Mouse (Mus musculus): Measurements from ENCODE around the gene Trib2. TPM values are rescaled to one million over a fixed set of nuclear protein-coding genes. Genes with fewer than 3 reads are reported as not detected.

The Trib2 gene
- polyA plus RNA-seq, 1 experiment = not detected

DNA sequence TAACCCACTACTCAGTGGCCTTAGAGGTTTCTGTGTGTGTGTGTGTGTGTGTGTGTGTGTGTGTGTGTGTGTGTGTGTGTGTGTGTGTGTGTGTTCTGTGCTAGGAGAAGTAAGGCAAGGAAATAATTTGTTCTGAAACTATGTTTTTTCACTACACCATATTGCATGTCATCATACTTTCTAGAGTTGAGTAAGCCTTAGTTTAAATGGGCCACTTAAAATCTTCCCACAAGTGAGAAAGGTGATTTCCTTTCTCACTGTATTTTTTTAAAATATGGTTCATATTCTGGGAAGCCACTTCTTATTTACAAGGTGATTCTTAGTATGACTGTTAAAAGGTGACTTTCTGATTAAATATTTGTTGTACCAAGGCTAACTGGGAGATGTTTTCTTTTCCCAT, 4.3 kb upstream of the Trib2 start:
- TF ChIP-seq GATA1 (IDR thresholded peaks at IDR 0.05; ENCODE audit: low read length) = no peak

DNA sequence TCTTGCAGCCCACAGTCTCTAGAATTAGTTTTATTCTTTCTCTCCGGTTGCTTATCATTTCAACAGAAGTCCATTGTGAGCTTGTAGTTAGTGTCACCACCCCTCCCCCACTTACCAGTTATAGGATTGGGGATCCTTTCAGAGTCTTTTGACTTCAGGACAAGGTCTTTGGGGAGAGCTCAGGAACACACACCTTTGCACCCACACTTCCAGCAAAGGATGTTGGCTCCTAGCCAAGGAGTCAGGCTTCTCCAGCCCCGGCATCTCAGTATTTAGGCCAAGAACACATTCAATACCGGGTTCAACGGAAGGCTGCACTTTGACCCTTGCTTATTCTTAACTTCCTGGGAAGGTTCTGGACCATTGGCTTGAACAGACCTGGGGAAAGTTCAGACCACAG, 643 bp upstream of the Trib2 start:
- no peak for TF ChIP-seq GATA1 (IDR thresholded peaks at IDR 0.05; ENCODE audit: low read length)

DNA sequence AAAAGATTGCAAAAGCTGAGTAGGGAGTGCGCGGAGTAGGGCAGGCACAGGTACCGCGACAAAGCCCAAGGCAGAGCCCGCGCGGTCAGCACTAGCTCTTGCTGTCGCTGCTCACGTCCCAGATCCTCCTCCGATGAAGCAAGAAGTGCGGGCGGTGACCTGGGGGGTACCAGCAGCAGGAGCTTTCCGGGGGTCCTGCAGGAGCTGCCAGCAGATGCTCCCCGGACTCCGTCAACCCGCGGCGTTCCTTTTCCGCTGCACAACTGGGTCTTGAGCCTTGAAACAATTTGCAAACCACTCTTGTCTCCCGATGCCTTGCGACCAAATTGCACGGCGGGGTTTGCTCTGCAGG, 492 bp downstream of the Trib2 start:
- no peak for TF ChIP-seq GATA1 (IDR thresholded peaks at IDR 0.05; ENCODE audit: low read length)

DNA sequence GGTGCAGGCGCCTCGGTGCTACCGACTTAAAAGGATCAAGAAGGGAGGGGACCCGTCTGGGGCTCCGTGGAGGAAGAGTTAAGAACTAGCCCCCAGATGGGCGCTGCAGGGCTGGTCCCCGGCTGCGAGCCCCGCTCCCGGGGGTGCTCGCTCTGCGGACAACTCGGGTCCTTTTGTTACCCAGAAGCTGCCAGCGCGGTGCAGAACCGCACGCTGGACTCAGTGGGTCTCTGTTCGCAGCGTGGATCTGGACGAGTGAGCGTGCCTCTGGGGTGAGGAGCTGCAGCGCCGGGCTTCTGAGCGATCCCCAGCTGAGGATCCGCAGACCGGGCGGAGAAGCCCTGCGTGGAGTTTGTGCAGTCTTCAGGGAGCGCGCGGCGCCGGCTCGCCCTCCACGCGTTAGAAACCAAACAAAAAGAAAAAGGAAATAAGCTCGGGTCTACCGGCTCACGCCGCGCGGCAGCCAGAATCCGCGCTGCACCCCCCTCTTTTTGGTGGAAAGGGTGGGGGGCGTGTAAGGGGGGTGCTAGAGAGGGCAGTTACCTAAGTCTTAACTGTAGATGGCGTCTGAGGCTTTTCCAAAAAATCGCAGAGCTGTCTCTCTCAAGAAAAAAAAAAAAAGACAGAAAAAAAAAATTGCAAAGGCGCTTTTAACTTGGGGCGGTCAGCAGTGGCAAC, 1.0 kb downstream of the Trib2 start:
- TF ChIP-seq GATA1 (IDR thresholded peaks at IDR 0.05; ENCODE audit: low read length) = no peak

DNA sequence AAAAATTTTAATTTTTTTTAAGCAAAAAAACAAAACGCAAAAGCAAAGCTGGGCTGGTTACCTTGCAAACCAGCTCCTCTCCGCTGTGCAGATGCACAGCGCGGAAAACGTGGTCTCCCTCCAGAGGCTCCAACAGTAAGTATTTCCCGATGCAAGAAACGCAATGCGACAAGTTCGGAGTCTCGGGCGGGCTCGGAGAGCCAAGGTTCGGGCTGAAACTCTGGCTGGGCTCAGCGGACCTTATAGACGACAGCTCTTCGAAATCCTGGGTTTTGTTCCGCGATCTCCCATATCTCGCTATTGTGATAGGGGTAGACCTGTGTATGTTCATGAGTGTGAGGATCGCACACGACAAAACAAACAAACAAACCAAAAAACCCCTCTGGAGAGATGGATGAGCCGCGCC, 1.5 kb downstream of the Trib2 start:
- TF ChIP-seq GATA1 (IDR thresholded peaks at IDR 0.05; ENCODE audit: low read length) = no peak

DNA sequence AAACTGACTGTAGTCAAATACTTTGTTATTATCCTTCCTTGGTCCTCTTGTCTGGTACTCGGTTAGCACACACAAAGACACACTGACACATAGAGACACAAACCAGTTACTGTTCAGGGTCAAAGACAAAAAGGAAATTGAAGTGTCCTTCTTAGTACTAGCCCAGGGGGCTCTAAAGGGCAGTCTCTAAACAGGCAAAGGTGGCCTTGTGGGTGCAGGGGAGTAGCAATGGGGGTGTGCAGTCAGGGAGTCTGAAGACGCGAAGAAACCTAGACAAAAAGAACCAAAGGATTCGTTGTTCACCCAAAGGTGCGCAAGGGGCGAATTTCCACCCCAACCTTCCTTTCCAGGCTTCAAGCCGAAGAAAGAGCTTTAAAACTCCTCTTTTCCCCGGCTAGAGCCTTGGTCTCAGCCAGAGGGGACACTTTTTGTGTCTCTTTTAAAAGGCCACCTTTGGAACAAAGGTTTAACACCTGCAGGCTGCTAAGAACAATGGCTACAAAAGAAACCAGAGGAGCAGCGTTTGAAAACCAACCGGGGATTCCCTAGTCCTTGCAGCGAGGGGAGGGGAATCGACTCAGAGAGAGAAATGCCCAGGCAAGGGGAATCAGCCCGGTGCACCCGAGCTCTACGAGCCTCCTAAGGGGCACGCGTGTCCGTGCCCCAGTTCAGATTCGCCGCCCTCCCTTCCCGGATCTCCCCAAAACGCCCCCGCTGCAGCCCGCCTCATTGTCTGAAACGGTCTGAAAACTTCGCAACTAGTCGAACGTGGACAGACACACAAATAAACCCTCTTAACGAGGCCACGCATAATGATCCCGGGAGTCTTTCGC, 2.3 kb downstream of the Trib2 start:
- TF ChIP-seq GATA1 (IDR thresholded peaks at IDR 0.05; ENCODE audit: low read length) = no peak

DNA sequence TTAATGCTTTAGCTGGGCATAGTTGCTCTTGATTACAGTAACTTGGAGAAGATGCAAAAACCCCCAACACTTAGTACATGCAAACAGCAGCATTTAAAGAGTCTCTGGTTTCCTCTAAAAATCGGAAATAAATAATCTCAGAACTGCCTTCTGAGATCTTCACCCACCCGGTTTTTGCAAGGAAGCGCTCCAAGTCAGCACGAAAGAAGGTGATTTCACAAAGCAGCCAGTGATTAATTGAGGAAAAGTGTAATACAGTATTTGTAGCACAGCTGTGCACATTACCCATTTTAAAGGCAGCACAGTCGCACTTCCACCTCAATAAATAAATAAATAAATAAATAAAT, 2.9 kb downstream of the Trib2 start:
- TF ChIP-seq GATA1 (IDR thresholded peaks at IDR 0.05; ENCODE audit: low read length) = no peak

DNA sequence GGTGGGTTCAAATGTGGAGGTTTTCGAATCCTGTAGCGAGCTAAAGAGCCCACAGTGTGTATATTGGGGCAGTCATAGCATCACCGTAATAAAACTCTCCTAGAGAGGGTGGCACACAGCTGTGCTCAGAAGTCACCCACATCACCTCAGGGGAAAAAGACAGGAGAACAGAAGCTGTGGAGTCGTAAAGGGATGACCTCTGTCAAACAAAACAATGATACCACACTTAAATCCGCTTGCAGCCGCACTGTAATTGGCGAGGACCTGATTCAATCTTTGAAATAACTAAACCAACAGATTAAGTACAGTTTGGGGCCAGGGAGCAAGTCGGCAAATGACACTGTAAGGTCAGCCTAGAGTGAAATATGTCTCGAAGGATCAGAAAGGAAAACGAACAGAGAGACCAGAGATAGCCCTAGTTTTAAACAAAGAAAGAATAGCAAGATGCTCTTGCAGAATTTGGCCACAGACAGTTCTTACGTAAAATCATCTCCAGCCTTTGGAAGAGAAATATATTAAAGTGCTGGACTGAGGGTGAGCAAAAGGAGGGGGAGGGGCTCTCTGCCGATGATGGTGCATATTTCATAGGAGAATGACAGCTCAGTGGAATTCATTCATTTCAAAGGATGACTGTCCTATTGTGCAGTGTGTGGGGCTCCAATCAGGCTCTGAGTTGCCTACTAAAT, 3.4 kb downstream of the Trib2 start:
- TF ChIP-seq GATA1 (IDR thresholded peaks at IDR 0.05; ENCODE audit: low read length) = no peak

DNA sequence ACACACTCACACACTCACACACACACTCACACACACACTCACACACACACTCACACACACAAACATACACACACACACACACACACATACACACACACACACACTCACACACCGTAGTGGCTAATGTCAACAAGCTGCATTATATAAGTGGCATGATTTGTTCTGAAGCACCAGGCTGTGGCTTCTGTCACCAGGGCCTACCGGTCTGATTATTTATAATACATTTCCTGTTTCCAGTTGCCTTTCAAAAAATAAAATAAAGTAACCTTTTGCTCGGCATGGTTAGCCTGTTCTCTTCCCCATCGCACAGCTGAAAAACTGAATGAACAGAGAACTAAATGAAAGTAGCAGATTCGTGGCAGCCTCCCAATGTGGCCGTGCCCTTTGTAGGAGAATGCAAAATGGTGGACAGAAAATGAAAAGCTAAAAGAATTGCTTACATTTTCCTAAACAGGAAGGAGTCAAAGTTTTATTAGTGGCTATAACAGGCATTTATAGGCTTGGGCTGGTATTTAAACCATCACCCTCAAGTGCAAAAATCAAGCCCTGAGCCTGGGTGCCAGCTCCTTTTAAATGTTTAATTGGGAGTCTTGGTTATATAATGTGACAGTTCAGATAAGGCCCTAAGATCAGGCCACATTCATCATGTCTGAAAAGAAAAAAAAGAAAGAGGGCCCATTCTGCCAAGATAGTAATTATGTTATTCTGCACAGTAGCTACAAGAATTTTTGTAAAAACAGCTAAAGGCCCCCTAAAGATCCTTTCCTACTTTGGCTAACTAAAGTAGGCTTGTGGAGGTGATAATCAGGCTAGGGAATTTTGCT, 4.4 kb downstream of the Trib2 start:
- TF ChIP-seq GATA1 (IDR thresholded peaks at IDR 0.05; ENCODE audit: low read length) = no peak

DNA sequence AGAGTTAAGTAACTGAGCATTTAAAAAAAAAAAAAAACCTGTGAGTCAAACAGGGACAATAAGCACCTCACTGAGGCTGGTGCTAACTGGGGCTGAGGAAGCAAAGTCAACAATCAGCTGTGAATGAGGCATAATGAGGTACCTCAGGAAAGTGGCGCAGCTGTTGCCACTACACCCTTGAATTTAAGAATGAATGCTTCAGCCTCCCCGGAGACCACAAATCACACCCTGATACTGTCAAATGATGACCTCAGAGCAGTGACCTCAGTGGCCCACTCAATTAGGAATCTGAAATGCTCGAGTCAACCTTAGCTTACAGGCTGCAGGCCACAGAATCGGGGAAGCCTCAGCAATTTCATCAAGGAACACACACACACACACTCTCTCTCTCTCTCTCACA, 5.0 kb downstream of the Trib2 start:
- no peak for TF ChIP-seq GATA1 (IDR thresholded peaks at IDR 0.05; ENCODE audit: low read length)

DNA sequence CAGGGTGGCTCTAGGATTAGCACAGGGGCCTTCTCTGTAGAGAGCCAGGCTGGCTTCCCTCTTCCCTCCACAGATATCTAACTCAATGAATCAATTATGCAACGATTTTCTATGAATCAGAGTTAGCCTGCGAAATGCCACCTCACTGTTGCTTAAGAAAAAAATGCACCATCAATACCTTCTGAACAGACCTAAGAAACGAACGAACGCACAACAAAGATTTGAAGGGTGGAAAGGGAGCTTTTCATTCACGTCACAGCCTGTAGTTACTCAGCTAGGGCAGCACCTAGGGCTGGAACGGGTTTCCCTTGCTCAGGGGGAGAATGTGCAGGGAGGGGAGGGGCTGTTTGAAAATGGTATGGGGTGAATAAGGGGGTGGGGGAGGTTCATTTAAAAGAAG, 5.8 kb downstream of the Trib2 start:
- no peak for TF ChIP-seq GATA1 (IDR thresholded peaks at IDR 0.05; ENCODE audit: low read length)

DNA sequence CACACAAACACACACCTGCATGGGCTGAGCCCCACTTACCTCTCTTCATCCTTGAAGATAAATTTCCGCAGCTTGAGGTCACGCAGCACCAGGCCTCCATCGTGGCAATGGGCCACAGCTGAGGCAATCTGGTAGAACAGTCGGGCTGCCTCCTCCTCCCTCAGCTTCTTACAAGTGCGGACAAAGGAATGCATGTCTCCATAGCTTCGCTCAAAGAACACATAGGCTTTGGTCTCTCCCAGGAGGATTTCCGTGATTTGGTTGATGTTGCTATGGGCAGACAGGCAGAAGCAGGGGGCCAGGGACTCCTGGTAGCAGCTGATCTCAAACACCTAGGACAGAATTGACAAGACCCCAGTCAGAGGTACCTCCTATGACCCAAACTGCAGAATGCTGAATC, 7.1 kb downstream of the Trib2 start:
- no peak for TF ChIP-seq GATA1 (IDR thresholded peaks at IDR 0.05; ENCODE audit: low read length)

DNA sequence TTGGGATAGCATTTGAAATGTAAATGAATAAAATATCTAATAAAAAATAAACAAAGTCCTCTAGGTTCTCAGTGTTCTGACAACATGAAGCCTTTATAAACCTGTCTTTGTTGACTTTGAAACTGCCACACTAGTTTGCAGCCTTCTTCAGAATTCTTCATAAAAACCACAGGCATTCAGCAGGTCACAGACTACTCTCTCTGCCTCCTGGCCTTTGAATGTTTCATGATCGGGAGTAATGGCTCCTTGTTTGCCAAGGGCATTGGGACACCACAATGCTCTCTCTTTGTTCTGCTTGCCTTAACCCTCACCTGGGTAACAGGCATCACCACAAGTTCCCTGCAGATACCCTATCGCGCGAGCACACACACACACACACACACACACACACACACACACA, 7.5 kb downstream of the Trib2 start:
- no peak for TF ChIP-seq GATA1 (IDR thresholded peaks at IDR 0.05; ENCODE audit: low read length)

DNA sequence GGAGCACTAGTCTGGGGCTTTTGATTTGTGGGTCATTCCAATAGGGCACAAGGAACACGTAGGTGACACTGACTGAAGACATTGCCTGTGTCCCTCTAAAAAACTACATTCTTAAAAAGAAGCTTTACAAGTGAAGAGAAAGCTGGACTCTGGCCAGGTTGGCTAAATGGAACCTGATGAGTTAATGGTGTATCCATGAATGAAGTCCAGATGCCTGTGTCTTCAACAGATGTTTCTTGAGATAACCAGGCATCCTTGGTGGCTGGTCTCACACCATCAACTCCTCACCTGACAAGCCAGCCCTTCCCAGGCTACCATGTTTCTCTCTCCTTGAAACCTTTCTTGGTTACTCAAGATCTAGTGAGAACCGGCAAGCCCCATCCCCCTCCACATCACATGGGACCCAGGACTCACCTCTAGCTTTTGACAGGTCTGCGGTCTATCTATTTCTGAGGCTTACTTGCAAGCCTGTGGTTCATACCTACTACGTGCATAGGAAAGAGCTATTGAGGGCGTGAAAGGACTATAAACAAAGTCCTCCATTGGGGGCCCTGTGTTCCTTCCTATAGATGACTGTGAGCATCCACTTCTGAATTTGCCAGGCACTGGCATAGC, 8.4 kb downstream of the Trib2 start:
- TF ChIP-seq GATA1 (IDR thresholded peaks at IDR 0.05; ENCODE audit: low read length) = no peak

DNA sequence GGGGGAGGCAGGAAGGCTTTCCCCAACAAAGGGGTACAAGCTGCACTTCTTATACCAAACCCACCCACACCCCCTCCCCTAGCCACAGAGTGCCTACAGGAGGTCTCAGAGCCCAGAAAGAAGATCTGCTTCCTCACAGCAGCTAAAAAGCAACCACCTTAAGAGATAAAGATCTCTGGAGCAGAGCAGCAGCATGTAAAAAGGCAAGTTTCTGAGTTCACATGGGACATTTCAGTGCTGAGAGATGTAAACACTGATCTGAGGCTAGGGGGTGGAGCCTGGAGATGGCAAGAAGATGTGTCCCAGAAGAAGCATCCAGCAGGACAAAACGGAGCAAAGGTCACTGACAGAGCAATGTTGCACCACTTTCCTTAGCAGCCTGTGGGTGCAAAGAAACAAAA, 11.8 kb downstream of the Trib2 start:
- no peak for TF ChIP-seq GATA1 (IDR thresholded peaks at IDR 0.05; ENCODE audit: low read length)
